Mouse (Mus musculus) lung, embryonic 14.5 days (tissue): ENCODE results near the gene Gm20708. TPM values are rescaled to one million over a fixed set of nuclear protein-coding genes. Genes with fewer than 3 reads are reported as not detected.

Experiments
- ATAC-seq: fragments of 200-750 bp; cut with Nextera tagmentation; 2 replicates; pipeline ENCODE4 v1.8.0; 2017; ENCODE audit warnings: mild to moderate bottlenecking, moderate TSS enrichment, moderate library complexity; ENCODE audit not compliant: insufficient read depth
- DNase-seq: peaks from one replicate; pipeline ENCODE4 v3.0.0-alpha.2; 2015
- H3K27ac ChIP-seq: fragments of 300-500 bp; sonication (generic); 2 replicates; pipeline ENCODE4 v1.5.1; 2014; ENCODE audit warnings: low read depth, mild to moderate bottlenecking, moderate library complexity
- H3K27me3 ChIP-seq: fragments of 300-500 bp; sonication (generic); 2 replicates; pipeline ENCODE4 v1.6.1; 2014; ENCODE audit warnings: low read length, control low read depth; ENCODE audit not compliant: insufficient read depth
- H3K36me3 ChIP-seq: fragments of 300-500 bp; sonication (generic); 2 replicates; pipeline ENCODE4 v1.6.1; 2014; ENCODE audit warnings: control low read depth; ENCODE audit not compliant: insufficient read depth
- H3K4me1 ChIP-seq: fragments of 300-500 bp; sonication (generic); 2 replicates; pipeline ENCODE4 v1.6.1; 2014; ENCODE audit warnings: antibody characterized with exemption, control low read depth; ENCODE audit not compliant: insufficient read depth
- H3K4me2 ChIP-seq: fragments of 300-500 bp; sonication (generic); 2 replicates; pipeline ENCODE4 v1.6.1; 2014; ENCODE audit warnings: mild to moderate bottlenecking
- H3K4me3 ChIP-seq: fragments of 300-500 bp; sonication (generic); 2 replicates; pipeline ENCODE4 v1.5.1; 2014; ENCODE audit warnings: low read depth, low read length
- H3K9ac ChIP-seq: fragments of 300-500 bp; sonication (generic); 2 replicates; pipeline ENCODE4 v1.6.1; 2014
- H3K9me3 ChIP-seq: fragments of 300-500 bp; sonication (generic); 2 replicates; pipeline ENCODE4 v1.6.1; 2016; ENCODE audit warnings: low read depth, low read length, control low read depth
- CTCF ChIP-seq: IDR thresholded peaks from 2 replicates; pipeline ENCODE4 v1.5.1; 2016; ENCODE audit warnings: antibody characterized with exemption, low read depth
- WGBS: fragments of 180-500 bp; shearing (Covaris S2); extraction: QIAGEN DNeasy Blood & Tissue Kit; methylation state at CpG from one replicate; pipeline ENCODE4 v1.1.7; 2014; 5-methylcytosine and 5-hydroxymethylcytosine counted together
- polyA plus RNA-seq: library from polyadenylated mRNA; unstranded; fragments of >200 nt; fragmentation: Nextera tagmentation; extraction: Ambion mirVana; gene quantifications from 2 replicates; pipeline ENCODE4 v1.2.1, GENCODE M21; 2014

Gm20708 gene
- polyA plus RNA-seq, 1 experiment from 2014 or later: 0.30 TPM

DNA sequence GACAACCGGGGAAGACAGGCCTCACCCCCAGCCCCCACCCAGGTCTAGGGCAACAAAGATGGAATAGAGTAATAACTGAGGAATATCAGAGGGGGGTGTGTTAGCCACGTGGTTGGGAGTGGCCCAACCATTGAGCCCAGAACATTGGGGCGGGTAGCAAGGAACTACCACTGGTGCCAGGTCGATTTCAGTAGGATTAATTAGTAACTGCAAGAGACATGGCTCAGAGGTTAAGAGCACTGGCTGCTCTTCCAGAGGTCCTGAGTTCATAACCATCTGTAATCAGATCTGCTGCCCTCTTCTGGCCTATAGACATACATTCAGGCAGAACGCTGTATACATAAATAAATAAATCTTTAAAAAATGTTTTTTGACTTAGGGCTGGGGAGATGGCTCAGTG, 37.2 kb downstream of the Gm20708 start:
- Histone ChIP-seq H3K27me3 (no peaks in the 10 kb centered on the region), H3K4me2 (no peak overlapping the region), H3K36me3 (peaks cover 5% of the 10 kb centered on the region), H3K9ac (no peak overlapping the region), H3K27ac (no peak overlapping the region), H3K4me1 (peaks cover 22% of the 10 kb centered on the region), H3K9me3 (no peaks in the 10 kb centered on the region), H3K4me3 (no peak overlapping the region)
- TF ChIP-seq CTCF: peak; percentile 46
- peak; percentile 62 for DNase-seq
- WGBS: 47% methylated on average over 5 of the region's 5 CpGs
- no peak for ATAC-seq

- ATAC-seq: no peak
- TF ChIP-seq CTCF: no peak
- Histone ChIP-seq H3K4me1 (peaks cover 22% of the 10 kb centered on the region), H3K36me3 (peaks cover 15% of the 10 kb centered on the region), H3K4me2 (peak overlapping the region; percentile 90), H3K27ac (peak overlapping the region; percentile 97), H3K4me3 (peak overlapping the region; percentile 74), H3K9me3 (no peaks in the 10 kb centered on the region), H3K27me3 (no peaks in the 10 kb centered on the region), H3K9ac (peak overlapping the region; percentile 83)
- 73% methylated on average over 7 of the region's 7 CpGs for WGBS
- no peak for DNase-seq
Observed at GRCm38 (mm10) chr11:117847593-117848215, 38.2 kb downstream of the Gm20708 start.

DNA sequence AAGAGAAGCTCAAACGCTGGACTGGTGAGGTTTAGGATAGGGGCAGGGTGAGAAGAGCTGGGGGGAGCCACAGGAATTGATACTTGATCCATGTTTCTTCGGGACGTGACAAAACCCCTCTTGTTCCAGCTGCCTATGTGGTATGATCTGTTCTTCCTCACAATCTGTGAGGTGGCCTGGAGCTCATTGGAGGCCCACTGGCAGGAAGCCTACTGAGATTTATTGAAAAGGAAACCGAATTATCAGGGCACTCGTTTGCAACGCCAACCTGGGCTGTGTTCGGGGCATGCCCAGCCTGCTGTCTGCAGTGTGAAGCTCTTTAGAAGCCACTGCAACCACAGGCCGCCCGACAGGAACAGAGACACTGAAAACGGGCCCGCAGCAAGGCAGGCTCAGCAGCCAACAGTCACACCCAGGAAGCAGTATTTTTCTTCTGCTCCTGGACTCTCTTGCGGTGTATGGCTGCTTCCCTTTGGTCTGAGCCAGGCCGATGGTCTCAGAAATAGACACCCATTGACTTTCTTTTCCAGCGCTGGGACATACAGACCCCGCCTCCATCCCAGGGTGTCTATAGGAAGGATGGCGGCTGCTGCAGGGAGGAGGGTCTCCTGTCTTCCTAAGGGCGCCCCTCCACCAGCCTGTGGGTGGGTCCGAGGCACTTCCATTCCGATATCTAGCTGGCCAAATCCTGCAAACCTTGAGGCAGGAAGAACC, 39.0 kb downstream of the Gm20708 start:
- Histone ChIP-seq H3K9me3 (no peaks in the 10 kb centered on the region), H3K4me3 (peak overlapping the region; percentile 74), H3K36me3 (peaks cover 22% of the 10 kb centered on the region), H3K4me1 (peaks cover 22% of the 10 kb centered on the region), H3K4me2 (peak overlapping the region; percentile 90), H3K27me3 (no peaks in the 10 kb centered on the region), H3K9ac (peak overlapping the region; percentile 83), H3K27ac (peak overlapping the region; percentile 97)
- no peak for TF ChIP-seq CTCF
- WGBS: 4% methylated on average over 19 of the region's 19 CpGs
- ATAC-seq (peak; percentile 88), DNase-seq (no peak)

DNA sequence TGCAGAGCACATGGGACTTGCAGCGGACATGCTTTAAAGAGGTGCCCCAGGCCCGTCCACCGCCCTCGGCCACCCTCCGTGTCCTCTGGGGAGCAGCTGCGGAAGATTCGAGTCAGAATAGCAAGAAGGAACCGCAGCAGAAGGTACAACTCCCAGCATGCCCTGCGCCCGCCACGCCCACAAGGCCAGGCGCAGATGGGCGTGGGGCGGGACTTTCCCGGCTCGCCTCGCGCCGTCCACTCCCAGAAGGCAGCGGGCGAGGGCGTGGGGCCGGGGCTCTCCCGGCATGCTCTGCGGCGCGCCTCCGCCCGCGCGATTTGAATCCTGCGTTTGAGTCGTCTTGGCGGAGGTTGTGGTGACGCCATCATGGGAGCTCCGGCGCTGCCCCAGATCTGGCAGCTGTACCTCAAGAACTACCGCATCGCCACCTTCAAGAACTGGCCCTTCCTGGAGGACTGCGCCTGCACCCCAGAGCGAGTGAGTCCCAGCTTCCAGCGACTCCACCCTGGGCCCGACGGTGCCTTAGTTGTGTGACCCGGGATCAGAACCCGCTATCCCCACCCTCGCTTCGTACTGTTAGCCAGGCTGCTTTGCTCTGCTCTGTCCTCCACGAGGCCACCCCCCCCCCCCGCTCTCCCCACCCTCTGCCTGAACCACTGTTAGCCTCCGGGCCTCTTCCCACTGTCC, 39.7 kb downstream of the Gm20708 start, which contains the start of gene Birc5:
Gene Birc5 (plus strand): TSS at position 267 of the 687 bp plus-strand sequence.
- Histone ChIP-seq H3K4me2 (peak within 1 kb of the TSS; percentile 90), H3K27ac (peak within 1 kb of the TSS; percentile 97), H3K9ac (peak within 1 kb of the TSS; percentile 83), H3K36me3 (peaks cover 29% of the 10 kb centered on the region), H3K9me3 (no peaks in the 10 kb centered on the region), H3K4me3 (peak within 1 kb of the TSS; percentile 74), H3K27me3 (no peaks in the 10 kb centered on the region), H3K4me1 (peaks cover 22% of the 10 kb centered on the region)
- peak; percentile 99 for DNase-seq
- ATAC-seq: peak; percentile 91
- no peak for TF ChIP-seq CTCF
- WGBS: under 1% methylated on average over 51 of the region's 51 CpGs

DNA sequence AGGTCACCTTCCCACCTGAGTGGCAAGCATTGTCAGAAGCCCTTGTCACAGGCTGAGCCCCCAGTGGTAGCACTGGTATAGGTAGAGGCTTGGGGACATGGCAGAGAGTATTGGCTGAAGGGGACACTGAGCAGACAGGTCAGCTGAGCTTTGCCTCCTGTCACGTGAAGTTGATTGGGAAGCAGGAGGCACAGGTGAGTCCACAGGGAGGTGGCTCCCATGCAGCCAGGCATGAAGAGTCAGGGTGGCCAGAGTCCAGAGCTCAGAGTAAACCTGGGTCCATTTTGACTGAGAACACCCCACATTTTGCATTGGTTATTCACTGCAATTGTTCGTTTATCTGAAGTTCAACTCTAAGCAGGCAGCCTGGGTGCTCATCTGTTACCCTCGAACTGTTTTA, 43.4 kb downstream of the Gm20708 start:
- no peak for TF ChIP-seq CTCF
- 72% methylated on average over 3 of the region's 3 CpGs for WGBS

DNA sequence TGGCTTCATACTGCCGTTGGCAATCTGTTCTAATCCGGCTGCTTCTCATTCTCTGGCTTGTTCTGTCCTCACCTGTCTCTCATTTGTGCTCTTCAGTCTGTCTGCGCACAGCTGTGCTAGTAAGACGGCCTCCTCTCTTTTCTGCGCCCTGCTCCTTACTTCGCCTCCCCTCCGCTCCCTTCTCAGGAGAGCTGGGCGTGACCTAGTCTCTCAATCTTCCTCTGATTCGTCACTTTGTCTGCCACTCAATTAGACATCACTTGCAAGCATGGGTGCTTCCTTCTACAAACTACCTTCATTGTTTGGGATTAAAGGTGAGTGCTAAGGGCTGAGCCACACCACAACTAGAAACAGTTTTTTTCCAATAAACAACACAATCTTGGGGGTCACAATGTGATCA, 44.8 kb downstream of the Gm20708 start:
- Histone ChIP-seq H3K36me3 (peaks cover 67% of the 10 kb centered on the region), H3K4me2 (no peak overlapping the region), H3K9ac (no peak overlapping the region), H3K9me3 (no peaks in the 10 kb centered on the region), H3K4me1 (peaks cover 10% of the 10 kb centered on the region), H3K4me3 (no peak overlapping the region), H3K27ac (no peak overlapping the region), H3K27me3 (no peaks in the 10 kb centered on the region)
- no peak for DNase-seq
- no peak for TF ChIP-seq CTCF
- no peak for ATAC-seq
- 89% methylated on average over 9 of the region's 9 CpGs for WGBS

More for the DNA sequence above, 43.4 kb downstream of the Gm20708 start:
- Histone ChIP-seq H3K4me2 (no peak overlapping the region), H3K27ac (no peak overlapping the region), H3K9me3 (no peaks in the 10 kb centered on the region), H3K4me1 (peaks cover 16% of the 10 kb centered on the region), H3K27me3 (no peaks in the 10 kb centered on the region), H3K9ac (no peak overlapping the region), H3K36me3 (peaks cover 64% of the 10 kb centered on the region), H3K4me3 (no peak overlapping the region)
- ATAC-seq (no peak), DNase-seq (no peak)

- H3K27ac ChIP-seq: no peak overlapping the region
- DNase-seq (no peak), ATAC-seq (no peak)
- H3K4me3 ChIP-seq: no peak overlapping the region
- H3K4me2 ChIP-seq: no peak overlapping the region
- 92% methylated on average over 5 of the region's 5 CpGs for WGBS
- H3K27me3 ChIP-seq: peaks cover 7% of the 10 kb centered on the region
- TF ChIP-seq CTCF: no peak
- H3K9ac ChIP-seq: no peak overlapping the region
- peaks cover 67% of the 10 kb centered on the region for H3K36me3 ChIP-seq
- H3K4me1 ChIP-seq: peaks cover 5% of the 10 kb centered on the region
- no peaks in the 10 kb centered on the region for H3K9me3 ChIP-seq
Observed at GRCm38 (mm10) chr11:117855360-117855759, 45.9 kb downstream of the Gm20708 start.
